Mouse (Mus musculus) embryonic facial prominence, embryonic 11.5 days (tissue): Measurements from ENCODE around the gene Orm3. TPM values are rescaled to one million over a fixed set of nuclear protein-coding genes. Genes with fewer than 3 reads are reported as not detected.

Experiments used
- ATAC-seq: fragments of 200-750 bp; cut with Nextera tagmentation; replicated peaks from 2 replicates; pipeline ENCODE4 v1.8.0; 2017; ENCODE audit warnings: low read depth; ENCODE audit not compliant: insufficient number of reproducible peaks, low FRiP score, low TSS enrichment
- DNase-seq: peaks from one replicate; pipeline ENCODE4 v3.0.0-alpha.2; 2015; ENCODE audit warnings: low spot score
- H3K27ac ChIP-seq: fragments of 300-500 bp; sonication (generic); replicated peaks from 2 replicates; pipeline ENCODE4 v1.5.1; 2014; ENCODE audit warnings: mild to moderate bottlenecking, low read depth, low read length, control low read depth
- H3K27me3 ChIP-seq: fragments of 300-500 bp; sonication (generic); 2 replicates; pipeline ENCODE4 v1.6.1; 2014; ENCODE audit warnings: mild to moderate bottlenecking, low read length, moderate library complexity, mixed read lengths; ENCODE audit not compliant: control insufficient read depth, insufficient read depth
- H3K36me3 ChIP-seq: fragments of 300-500 bp; sonication (generic); replicated peaks from 2 replicates; pipeline ENCODE4 v1.6.1; 2014; ENCODE audit warnings: low read depth, mild to moderate bottlenecking, low read length, moderate library complexity, mixed read lengths; ENCODE audit not compliant: control insufficient read depth, insufficient read depth
- H3K4me1 ChIP-seq: fragments of 300-500 bp; sonication (generic); 2 replicates; pipeline ENCODE4 v1.6.1; 2014; ENCODE audit warnings: low read length, mixed read lengths; ENCODE audit not compliant: control insufficient read depth, insufficient read depth
- H3K4me2 ChIP-seq: fragments of 300-500 bp; sonication (generic); 2 replicates; pipeline ENCODE4 v1.6.1; 2014; ENCODE audit warnings: low read depth, mild to moderate bottlenecking, control low read depth, low read length, moderate library complexity
- H3K4me3 ChIP-seq: fragments of 300-500 bp; sonication (generic); 2 replicates; pipeline ENCODE4 v1.5.1; 2014; ENCODE audit warnings: low read depth, low read length, control low read depth
- H3K9ac ChIP-seq: fragments of 300-500 bp; sonication (generic); replicated peaks from 2 replicates; pipeline ENCODE4 v1.6.1; 2014; ENCODE audit warnings: mild to moderate bottlenecking, control low read depth, low read length
- H3K9me3 ChIP-seq: fragments of 300-500 bp; sonication (generic); replicated peaks from 2 replicates; pipeline ENCODE4 v1.6.1; 2016; ENCODE audit warnings: mild to moderate bottlenecking, low read length, inconsistent platforms, mixed read lengths; ENCODE audit not compliant: control insufficient read depth
- WGBS: fragments of 180-500 bp; shearing (Covaris S2); extraction: QIAGEN DNeasy Blood & Tissue Kit; methylation state at CpG from one replicate; pipeline ENCODE4 v1.1.7; 2014; 5-methylcytosine and 5-hydroxymethylcytosine counted together
- polyA plus RNA-seq: library from polyadenylated mRNA; unstranded; fragments of >200 nt; fragmentation: Nextera tagmentation; extraction: Ambion mirVana; gene quantifications from 2 replicates; pipeline ENCODE4 v1.2.1, GENCODE M21; 2014

The Orm3 gene
- not detected in 2 replicates for polyA plus RNA-seq

DNA sequence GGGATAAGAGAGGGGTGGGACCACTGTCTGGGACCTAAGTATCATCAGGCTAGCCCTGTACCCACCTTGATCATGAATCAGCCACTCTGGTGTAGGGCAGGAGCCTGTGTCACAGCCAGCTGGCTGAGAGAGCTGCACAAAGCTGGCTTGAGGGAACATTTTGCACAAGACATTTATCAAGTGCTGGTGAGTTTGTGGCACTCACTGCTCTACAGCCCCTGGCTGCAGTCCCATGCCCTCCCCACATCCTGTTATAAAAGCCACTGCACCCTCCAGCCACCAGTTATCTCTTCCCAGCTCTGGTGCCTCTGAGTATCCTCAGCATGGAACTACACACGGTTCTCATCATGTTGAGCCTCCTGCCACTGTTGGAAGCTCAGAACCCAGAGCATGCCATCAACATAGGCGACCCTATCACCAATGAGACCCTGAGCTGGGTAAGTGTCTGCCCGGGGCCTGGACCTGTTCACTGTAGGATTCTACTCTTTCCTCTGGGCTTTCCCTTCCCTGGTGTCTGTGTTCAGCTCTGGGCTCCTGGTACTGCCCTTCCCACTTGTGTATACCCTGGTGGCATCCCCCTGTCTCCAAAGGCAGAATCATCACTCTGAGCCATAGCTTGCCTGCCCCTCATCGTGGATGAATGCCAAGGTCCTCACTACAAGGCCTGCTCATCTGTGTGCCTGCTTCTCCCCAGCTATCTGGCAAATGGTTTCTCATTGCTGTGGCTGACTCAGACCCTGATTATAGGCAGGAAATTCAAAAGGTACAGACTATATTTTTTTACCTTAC lies at the start of gene Orm3:
TSS of gene Orm3 (plus strand) at position 286 of the 789 bp plus-strand sequence.
- no peaks in the 10 kb centered on the region for H3K4me1 ChIP-seq
- no peak for DNase-seq
- no peak within 1 kb of the TSS for H3K4me2 ChIP-seq
- H3K9me3 ChIP-seq, result no peaks in the 10 kb centered on the region
- no peak for ATAC-seq
- H3K9ac ChIP-seq, result no peak within 1 kb of the TSS
- H3K4me3 ChIP-seq, result no peak within 1 kb of the TSS
- WGBS, result 79% methylated on average over 4 of the region's 4 CpGs
- no peak within 1 kb of the TSS for H3K27ac ChIP-seq
- no peaks in the 10 kb centered on the region for H3K36me3 ChIP-seq
- no peaks in the 10 kb centered on the region for H3K27me3 ChIP-seq

DNA sequence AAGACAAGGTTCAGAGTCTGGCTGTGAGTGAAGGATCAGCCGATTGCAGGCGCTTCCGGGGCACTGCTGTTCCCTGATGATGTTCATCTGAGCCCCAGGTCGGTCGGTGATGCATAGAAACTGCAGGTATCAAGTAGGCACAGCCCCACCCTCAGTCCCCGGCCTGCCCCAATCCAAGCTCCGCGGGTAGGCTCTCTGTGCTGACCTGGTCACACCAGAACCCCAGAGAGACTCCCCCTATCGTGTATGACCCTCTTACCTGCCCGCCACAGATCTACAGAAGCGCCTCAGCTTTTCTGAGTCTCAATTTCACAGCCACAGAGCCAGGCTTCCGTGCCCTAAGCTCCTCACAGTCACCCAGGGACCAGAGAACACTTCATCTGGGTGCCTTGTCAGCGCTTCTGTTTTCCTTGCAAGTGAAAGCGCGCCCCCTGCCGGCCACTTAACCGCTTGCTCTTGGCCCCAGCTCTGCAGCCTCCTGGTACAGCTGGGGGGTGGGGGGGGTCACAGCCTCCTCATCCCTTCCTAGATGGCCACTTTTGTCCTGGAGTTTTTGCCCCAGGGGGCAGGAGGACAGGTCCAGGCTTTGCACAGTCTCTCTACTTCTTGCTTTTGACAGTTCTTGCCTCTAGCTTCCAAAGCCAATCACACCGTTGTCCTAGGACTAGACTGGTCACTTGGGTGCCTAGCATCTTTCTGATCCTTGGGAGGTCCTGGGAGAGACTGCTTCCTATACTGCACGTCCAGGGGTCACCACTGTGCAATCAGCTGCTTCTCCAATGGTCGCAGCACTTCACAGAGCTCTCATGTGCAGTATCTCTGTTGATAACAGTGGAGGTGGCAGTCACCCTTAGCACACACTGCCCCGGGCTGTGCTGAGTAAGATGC lies 48.5 kb upstream of the Orm3 start:
- Histone ChIP-seq H3K4me2 (no peak overlapping the region), H3K27ac (no peak overlapping the region), H3K9me3 (no peaks in the 10 kb centered on the region), H3K4me1 (no peaks in the 10 kb centered on the region), H3K27me3 (no peaks in the 10 kb centered on the region), H3K9ac (no peak overlapping the region), H3K4me3 (no peak overlapping the region), H3K36me3 (no peaks in the 10 kb centered on the region)
- ATAC-seq, result peak; percentile 47
- WGBS, result 29% methylated on average over 21 of the region's 21 CpGs
- DNase-seq, result peak; percentile 91

DNA sequence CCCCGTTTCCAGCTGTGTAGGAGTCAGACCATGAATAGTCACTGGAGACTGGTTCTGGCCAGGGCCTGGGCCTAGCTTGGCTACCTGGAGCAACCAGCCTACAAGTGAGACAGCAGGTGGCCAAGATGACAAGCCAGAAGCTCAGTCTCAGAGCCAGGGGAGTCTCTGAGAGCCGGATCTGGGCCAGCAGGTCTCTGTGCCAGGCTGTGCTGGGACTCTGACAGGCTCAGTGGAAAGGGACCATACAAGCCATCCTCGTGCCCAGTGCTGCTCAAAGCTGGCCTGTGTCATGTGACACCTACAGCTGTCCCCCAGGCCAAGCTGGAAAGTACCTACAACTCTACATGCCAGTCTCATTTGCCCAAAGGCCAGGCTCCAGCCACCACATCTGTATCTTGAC lies 47.6 kb upstream of the Orm3 start:
- Histone ChIP-seq H3K4me1 (no peaks in the 10 kb centered on the region), H3K27ac (no peak overlapping the region), H3K9me3 (no peaks in the 10 kb centered on the region), H3K9ac (no peak overlapping the region), H3K27me3 (no peaks in the 10 kb centered on the region), H3K4me2 (no peak overlapping the region), H3K36me3 (no peaks in the 10 kb centered on the region), H3K4me3 (no peak overlapping the region)
- ATAC-seq, result no peak
- WGBS, result 83% methylated on average over 3 of the region's 3 CpGs
- DNase-seq, result no peak

DNA sequence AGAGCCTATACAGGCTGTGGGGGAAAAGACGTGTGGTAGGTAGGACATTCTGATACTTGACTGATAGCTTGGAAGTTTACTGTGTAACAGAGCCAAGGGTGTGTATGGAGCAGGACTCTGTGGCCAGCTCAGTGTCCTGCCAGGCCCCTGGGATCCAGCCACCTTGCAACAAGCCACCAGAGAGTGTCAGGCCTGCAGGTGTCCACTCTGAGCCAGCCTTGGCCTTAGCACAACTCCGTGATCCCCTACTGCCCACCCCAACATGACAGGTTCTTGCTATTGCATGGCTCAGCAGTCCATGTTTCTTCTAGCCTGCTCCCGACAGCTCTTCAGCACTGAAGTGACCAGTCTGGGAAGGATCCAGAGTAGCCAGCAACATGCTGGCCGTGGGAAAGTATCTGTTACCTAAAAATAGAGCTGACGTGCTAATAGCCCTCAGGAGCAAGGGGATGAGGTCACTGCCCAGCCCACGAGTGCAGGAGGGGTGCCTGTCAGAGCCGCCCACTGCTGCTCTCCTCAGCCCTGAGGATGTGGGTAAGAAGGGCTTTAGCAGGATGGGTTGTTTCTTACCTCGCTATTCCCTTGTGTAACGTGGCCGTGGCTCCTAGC lies 45.6 kb upstream of the Orm3 start:
- no peak for ATAC-seq
- H3K4me1 ChIP-seq, result no peaks in the 10 kb centered on the region
- 59% methylated on average over 10 of the region's 10 CpGs for WGBS

DNA sequence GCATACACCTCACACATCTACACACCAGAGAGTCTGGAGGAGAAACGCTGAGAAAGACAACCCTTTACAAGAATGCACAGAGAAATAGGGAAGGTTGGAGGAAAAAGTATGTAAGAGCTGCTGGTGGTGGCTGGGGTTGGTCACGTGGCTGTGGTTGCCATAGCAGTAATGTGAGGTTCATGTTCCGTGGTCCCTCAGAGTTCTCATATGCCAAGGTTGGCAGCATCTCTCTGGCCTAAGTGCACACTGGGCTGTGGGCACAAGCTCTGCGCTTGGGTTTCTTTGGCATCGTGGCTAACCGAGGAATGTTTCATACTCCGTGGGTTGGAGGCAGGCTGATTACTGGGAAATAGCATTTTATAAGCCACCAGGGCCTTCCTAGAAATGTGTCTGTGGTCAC lies 44.5 kb upstream of the Orm3 start:
- ATAC-seq, result no peak
- 93% methylated on average over 7 of the region's 7 CpGs for WGBS
- Histone ChIP-seq H3K36me3 (no peaks in the 10 kb centered on the region), H3K9ac (no peak overlapping the region), H3K4me2 (no peak overlapping the region), H3K27ac (no peak overlapping the region), H3K4me1 (no peaks in the 10 kb centered on the region), H3K27me3 (no peaks in the 10 kb centered on the region), H3K9me3 (no peaks in the 10 kb centered on the region), H3K4me3 (no peak overlapping the region)
- no peak for DNase-seq

More for the DNA sequence above, 45.6 kb upstream of the Orm3 start:
- Histone ChIP-seq H3K27me3 (no peaks in the 10 kb centered on the region), H3K4me3 (no peak overlapping the region), H3K9me3 (no peaks in the 10 kb centered on the region), H3K9ac (no peak overlapping the region), H3K27ac (no peak overlapping the region), H3K4me2 (no peak overlapping the region), H3K36me3 (no peaks in the 10 kb centered on the region)
- DNase-seq, result no peak

DNA sequence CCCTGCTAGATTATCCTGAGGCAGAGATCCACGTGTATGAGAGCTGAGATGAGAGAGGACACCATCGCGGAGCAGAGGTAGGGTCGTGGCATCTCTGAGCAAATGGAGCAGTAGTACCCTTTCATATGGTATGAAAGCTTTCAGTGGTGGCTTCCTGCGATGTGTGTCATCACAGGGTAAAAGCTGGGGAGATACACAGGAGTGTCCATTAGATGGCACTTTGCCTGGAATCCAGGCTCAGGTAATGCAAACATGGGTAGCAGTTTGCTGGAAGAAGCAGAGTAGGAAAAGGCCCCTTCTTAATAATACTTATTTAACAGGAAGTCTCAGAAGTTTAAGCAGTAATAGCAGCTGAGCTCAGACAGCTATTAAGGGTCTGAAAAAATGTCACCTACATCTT lies 41.9 kb upstream of the Orm3 start:
- Histone ChIP-seq H3K4me2 (no peak overlapping the region), H3K9me3 (no peaks in the 10 kb centered on the region), H3K4me1 (no peaks in the 10 kb centered on the region), H3K27me3 (no peaks in the 10 kb centered on the region), H3K9ac (no peak overlapping the region), H3K4me3 (no peak overlapping the region), H3K27ac (no peak overlapping the region), H3K36me3 (no peaks in the 10 kb centered on the region)
- DNase-seq, result no peak
- 79% methylated on average over 5 of the region's 5 CpGs for WGBS
- no peak for ATAC-seq

DNA sequence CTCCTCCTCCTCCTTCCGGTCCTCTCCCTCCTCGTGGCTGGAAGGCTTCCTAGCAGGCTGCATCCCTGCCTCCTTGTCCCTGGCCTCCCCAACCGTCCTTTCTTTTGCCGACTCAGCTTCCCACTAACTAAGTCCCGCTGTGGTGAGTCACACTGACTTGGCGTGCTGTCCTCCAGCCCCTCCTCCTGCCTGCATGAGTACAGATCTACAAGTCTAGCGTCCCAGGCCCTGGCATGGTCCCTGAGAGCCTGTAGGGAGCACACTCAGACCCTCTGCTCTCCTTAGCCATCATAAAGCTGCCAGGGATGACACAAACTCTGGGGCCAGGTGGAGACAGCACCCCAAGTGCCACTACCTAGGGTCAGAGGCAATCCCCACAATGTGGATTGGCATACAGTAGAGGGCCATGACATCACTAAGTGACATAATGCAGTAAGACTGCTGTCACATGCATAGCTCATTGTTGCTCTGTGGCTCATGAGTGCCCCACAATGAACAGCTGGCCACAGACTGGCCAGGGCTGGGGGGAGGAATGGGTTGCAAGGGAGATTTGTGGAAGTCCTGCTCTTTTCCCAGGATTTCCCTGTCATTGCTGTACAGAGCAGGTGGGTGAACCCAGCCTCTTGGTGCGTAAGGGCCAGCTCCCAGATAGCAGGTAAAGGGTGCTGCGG lies 39.8 kb upstream of the Orm3 start:
- Histone ChIP-seq H3K36me3 (no peaks in the 10 kb centered on the region), H3K9ac (no peak overlapping the region), H3K4me1 (no peaks in the 10 kb centered on the region), H3K4me3 (no peak overlapping the region), H3K27me3 (no peaks in the 10 kb centered on the region), H3K27ac (no peak overlapping the region), H3K9me3 (no peaks in the 10 kb centered on the region), H3K4me2 (no peak overlapping the region)
- WGBS, result 72% methylated on average over 9 of the region's 9 CpGs
- ATAC-seq (no peak; the same call in 1 of the 2 replicates), DNase-seq (no peak)
